Mouse (Mus musculus) hindbrain, embryonic 10.5 days (tissue): ENCODE measurements around the gene Ripk4. TPM values are rescaled to one million over a fixed set of nuclear protein-coding genes. Genes with fewer than 3 reads are reported as not detected.

Experiments used
- DNase-seq: peaks from one replicate; pipeline ENCODE4 v3.0.0-alpha.2; 2017; ENCODE audit warnings: low spot score
- H3K27ac ChIP-seq: fragments of 300-500 bp; sonication (generic); 2 replicates; pipeline ENCODE4 v1.5.1; 2016; ENCODE audit warnings: mild to moderate bottlenecking, moderate library complexity
- H3K27me3 ChIP-seq: fragments of 300-500 bp; sonication (generic); 2 replicates; pipeline ENCODE4 v1.6.1; 2016; ENCODE audit warnings: mild to moderate bottlenecking; ENCODE audit not compliant: poor library complexity, insufficient read depth, severe bottlenecking
- H3K36me3 ChIP-seq: fragments of 300-500 bp; sonication (generic); 2 replicates; pipeline ENCODE4 v1.6.1; 2016; ENCODE audit warnings: mild to moderate bottlenecking, moderate library complexity
- H3K4me1 ChIP-seq: fragments of 300-500 bp; sonication (generic); replicated peaks from 2 replicates; pipeline ENCODE4 v1.6.1; 2016; ENCODE audit warnings: mild to moderate bottlenecking
- H3K4me3 ChIP-seq: fragments of 300-500 bp; sonication (generic); 2 replicates; pipeline ENCODE4 v1.5.1; 2016; ENCODE audit warnings: mild to moderate bottlenecking, moderate library complexity
- H3K9me3 ChIP-seq: fragments of 300-500 bp; sonication (generic); 2 replicates; pipeline ENCODE4 v1.6.1; 2016; ENCODE audit warnings: mild to moderate bottlenecking, moderate library complexity
- WGBS: fragments of 180-500 bp; shearing (Covaris S2); methylation state at CpG from one replicate; pipeline ENCODE4 v1.1.7; 2016; 5-methylcytosine and 5-hydroxymethylcytosine counted together
- polyA plus RNA-seq: library from polyadenylated mRNA; unstranded; fragments of >200 nt; fragmentation: Nextera tagmentation; extraction: Ambion mirVana; gene quantifications from 2 replicates; pipeline ENCODE4 v1.2.1, GENCODE M21; 2016

Ripk4 gene
- polyA plus RNA-seq, 1 experiment from 2014 or later = 2.9 TPM

DNA sequence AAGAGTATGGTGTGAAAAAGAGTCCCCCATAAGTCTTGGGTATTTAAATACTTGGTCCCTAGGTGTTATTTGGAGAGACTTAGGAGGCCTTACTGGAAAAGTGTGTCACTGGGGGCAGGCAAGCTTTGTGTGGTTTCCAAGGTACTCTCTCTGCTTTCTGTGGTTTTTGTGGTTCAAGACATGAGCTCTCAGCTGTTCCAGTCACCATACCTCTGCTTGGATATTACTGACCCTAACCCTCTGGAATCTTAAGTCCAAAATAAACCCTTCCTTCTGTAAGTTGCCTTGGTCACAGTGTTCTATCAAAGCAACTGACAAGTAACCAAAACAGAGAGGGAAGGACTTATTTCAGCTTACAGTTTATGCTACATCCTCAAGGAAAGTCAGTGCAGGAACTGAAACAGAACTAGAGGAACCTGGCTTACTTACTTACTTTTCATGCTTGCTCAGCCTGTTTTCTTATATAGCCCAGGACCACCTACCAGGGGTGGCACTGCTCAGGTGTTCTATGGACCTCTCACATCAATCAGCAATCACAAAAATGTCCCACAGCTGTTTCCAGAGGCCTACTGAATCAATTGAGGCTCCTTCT, 44.1 kb downstream of the Ripk4 start:
- no peaks in the 10 kb centered on the region for H3K36me3 ChIP-seq
- no peak overlapping the region for H3K4me3 ChIP-seq
- H3K4me1 ChIP-seq = no peaks in the 10 kb centered on the region
- H3K9me3 ChIP-seq = no peaks in the 10 kb centered on the region
- no peaks in the 10 kb centered on the region for H3K27me3 ChIP-seq
- H3K27ac ChIP-seq = no peak overlapping the region
- DNase-seq = no peak

DNA sequence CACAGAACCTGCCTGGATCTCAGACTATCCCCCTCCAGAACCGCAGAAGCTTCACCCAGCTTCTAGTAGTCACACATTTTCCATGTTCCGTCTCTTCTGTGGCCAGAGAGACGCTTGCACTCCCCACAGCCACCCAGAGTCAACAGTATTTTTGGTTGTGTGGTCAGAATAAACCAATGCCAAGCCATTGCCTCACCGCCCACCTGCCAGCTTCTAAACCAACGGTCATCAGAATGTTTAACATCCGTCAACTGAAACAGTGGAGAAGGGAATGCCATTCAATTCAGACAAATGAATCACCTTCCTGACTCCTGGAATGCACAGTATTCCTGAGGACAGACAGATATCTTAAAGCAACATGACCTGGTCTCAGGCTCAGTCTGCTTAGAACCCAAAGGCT, 47.0 kb downstream of the Ripk4 start:
- H3K4me1 ChIP-seq = no peaks in the 10 kb centered on the region
- 82% methylated on average over 6 of the region's 6 CpGs for WGBS
- DNase-seq = no peak
- H3K4me3 ChIP-seq = no peak overlapping the region
- no peaks in the 10 kb centered on the region for H3K9me3 ChIP-seq
- no peak overlapping the region for H3K27ac ChIP-seq
- H3K36me3 ChIP-seq = no peaks in the 10 kb centered on the region
- H3K27me3 ChIP-seq = no peaks in the 10 kb centered on the region

- Histone ChIP-seq H3K9me3 (no peaks in the 10 kb centered on the region), H3K36me3 (no peaks in the 10 kb centered on the region), H3K4me1 (no peaks in the 10 kb centered on the region), H3K27ac (no peak overlapping the region), H3K4me3 (no peak overlapping the region), H3K27me3 (no peaks in the 10 kb centered on the region)
- no peak for DNase-seq
Observed at GRCm38 (mm10) chr16:97712129-97712528, 51.5 kb downstream of the Ripk4 start.

DNA sequence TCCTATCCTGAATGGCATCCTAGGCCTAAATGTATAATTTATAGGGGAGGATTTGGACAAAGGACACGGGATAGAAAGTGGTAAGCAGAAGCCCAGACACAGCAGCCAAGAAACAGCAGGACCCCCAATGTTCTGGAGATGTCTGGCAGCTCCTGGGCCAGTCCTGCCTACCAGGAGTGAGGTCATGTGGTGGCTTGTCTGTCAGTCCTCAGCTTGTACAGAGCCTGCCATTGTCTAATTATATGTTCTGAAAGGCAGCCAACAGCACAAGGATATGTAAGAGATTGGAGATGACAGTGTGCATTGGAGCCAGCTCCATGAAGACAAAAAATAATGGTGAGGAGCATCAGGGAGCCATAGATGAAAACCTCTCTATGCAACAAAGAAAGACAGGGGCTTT, 61.7 kb downstream of the Ripk4 start:
- H3K27ac ChIP-seq = no peak overlapping the region
- WGBS = 77% methylated on average over 1 of the region's 1 CpGs
- no peak overlapping the region for H3K4me3 ChIP-seq
- no peaks in the 10 kb centered on the region for H3K4me1 ChIP-seq
- H3K27me3 ChIP-seq = no peaks in the 10 kb centered on the region
- H3K9me3 ChIP-seq = no peaks in the 10 kb centered on the region
- DNase-seq = no peak
- H3K36me3 ChIP-seq = no peaks in the 10 kb centered on the region

- no peak for DNase-seq
- Histone ChIP-seq H3K4me1 (no peaks in the 10 kb centered on the region), H3K9me3 (no peaks in the 10 kb centered on the region), H3K36me3 (no peaks in the 10 kb centered on the region), H3K4me3 (no peak overlapping the region), H3K27me3 (no peaks in the 10 kb centered on the region), H3K27ac (no peak overlapping the region)
- WGBS = 36% methylated on average over 1 of the region's 1 CpGs
Observed at GRCm38 (mm10) chr16:97697769-97698168, 65.8 kb downstream of the Ripk4 start.

DNA sequence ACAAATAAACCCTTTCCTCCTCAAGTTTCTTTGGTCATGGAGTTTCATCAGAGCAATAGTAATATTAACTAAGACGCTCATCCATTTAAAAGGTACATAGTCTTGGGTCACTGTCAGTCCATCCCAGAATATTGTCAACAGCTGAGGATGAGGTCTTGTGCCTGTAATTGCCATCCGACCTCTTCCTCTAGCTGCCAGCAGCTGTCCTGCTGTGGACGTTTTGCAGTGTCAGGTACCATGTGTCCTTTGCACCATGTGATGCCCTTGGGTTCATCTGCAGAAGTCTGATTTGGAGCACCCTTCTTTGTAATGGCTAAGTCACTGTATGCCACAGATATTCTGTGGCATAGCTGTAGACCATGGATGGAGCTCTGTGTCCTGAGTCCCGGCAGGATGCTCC, 67.9 kb downstream of the Ripk4 start:
- no peak overlapping the region for H3K4me3 ChIP-seq
- H3K36me3 ChIP-seq = no peaks in the 10 kb centered on the region
- no peak for DNase-seq
- H3K27ac ChIP-seq = no peak overlapping the region
- 76% methylated on average over 4 of the region's 4 CpGs for WGBS
- H3K27me3 ChIP-seq = no peaks in the 10 kb centered on the region
- no peaks in the 10 kb centered on the region for H3K9me3 ChIP-seq
- no peaks in the 10 kb centered on the region for H3K4me1 ChIP-seq

Other genes with a start within 250 kb of the Ripk4 start
- not detected in 2 replicates for gene Fam3b, start 249.0 kb downstream of the Ripk4 start, polyA plus RNA-seq
- 0.46 and 0.50 TPM in 2 replicates for gene Tmprss2, start 152.6 kb downstream of the Ripk4 start, polyA plus RNA-seq
- 13.8 and 16.8 TPM in 2 replicates for gene Prdm15, start 88.1 kb upstream of the Ripk4 start, polyA plus RNA-seq
- 13.6 and 17.0 TPM in 2 replicates for gene C2cd2, start 198.8 kb upstream of the Ripk4 start, polyA plus RNA-seq
- gene Zbtb21, start 198.8 kb upstream of the Ripk4 start, polyA plus RNA-seq = 13.1 and 14.0 TPM in 2 replicates
- gene B230307C23Rik, start 233.5 kb upstream of the Ripk4 start, polyA plus RNA-seq = 16.6 and 18.9 TPM in 2 replicates